Mouse (Mus musculus) hindbrain, embryonic 15.5 days (tissue): ENCODE measurements around the gene Efl1. TPM values are rescaled to one million over a fixed set of nuclear protein-coding genes. Genes with fewer than 3 reads are reported as not detected.

ENCODE experiments used
- polyA plus RNA-seq: library from polyadenylated mRNA; unstranded; fragments of >200 nt; fragmentation: Nextera tagmentation; extraction: Ambion mirVana; gene quantifications from 2 replicates; pipeline ENCODE4 v1.2.1, GENCODE M21; 2015

Efl1 gene
- polyA plus RNA-seq, 1 experiment from 2014 or later: 19.5 TPM

Other genes with a start within 250 kb of the Efl1 start
- gene Saxo2, start 86 bp upstream of the Efl1 start, polyA plus RNA-seq: 37.5 and 37.7 TPM in 2 replicates
- 24.3 and 25.5 TPM in 2 replicates for gene Mex3b, start 218.7 kb downstream of the Efl1 start, polyA plus RNA-seq